Mouse (Mus musculus) forebrain, embryonic 16.5 days (tissue): ENCODE data around the gene Snrpd2. TPM values are rescaled to one million over a fixed set of nuclear protein-coding genes. Genes with fewer than 3 reads are reported as not detected.

Experiments
- ATAC-seq: fragments of 200-750 bp; cut with Nextera tagmentation; 2 replicates; pipeline ENCODE4 v1.8.0; 2017; ENCODE audit warnings: mild to moderate bottlenecking, moderate library complexity
- H3K27ac ChIP-seq: fragments of 300-500 bp; sonication (generic); 2 replicates; pipeline ENCODE4 v1.5.1; 2014; ENCODE audit warnings: low read length, control low read depth
- H3K27me3 ChIP-seq: fragments of 300-500 bp; sonication (generic); replicated peaks from 2 replicates; pipeline ENCODE4 v1.6.1; 2014; ENCODE audit warnings: low read length; ENCODE audit not compliant: control insufficient read depth, insufficient read depth
- H3K36me3 ChIP-seq: fragments of 300-500 bp; sonication (generic); 2 replicates; pipeline ENCODE4 v1.6.1; 2014; ENCODE audit not compliant: control insufficient read depth, insufficient read depth
- H3K4me1 ChIP-seq: fragments of 300-500 bp; sonication (generic); replicated peaks from 2 replicates; pipeline ENCODE4 v1.6.1; 2014; ENCODE audit warnings: low read length; ENCODE audit not compliant: control insufficient read depth, insufficient read depth
- H3K4me2 ChIP-seq: fragments of 300-500 bp; sonication (generic); 2 replicates; pipeline ENCODE4 v1.6.1; 2014; ENCODE audit warnings: mild to moderate bottlenecking, low read length, control low read depth
- H3K4me3 ChIP-seq: fragments of 300-500 bp; sonication (generic); replicated peaks from 2 replicates; pipeline ENCODE4 v1.5.1; 2014; ENCODE audit warnings: mild to moderate bottlenecking, low read length, control low read depth
- H3K9ac ChIP-seq: fragments of 300-500 bp; sonication (generic); replicated peaks from 2 replicates; pipeline ENCODE4 v1.6.1; 2014; ENCODE audit warnings: low read depth, low read length, control low read depth
- H3K9me3 ChIP-seq: fragments of 300-500 bp; sonication (generic); 2 replicates; pipeline ENCODE4 v1.6.1; 2016; ENCODE audit warnings: low read length; ENCODE audit not compliant: control insufficient read depth
- WGBS: fragments of 180-500 bp; shearing (Covaris S2); extraction: QIAGEN DNeasy Blood & Tissue Kit; methylation state at CpG from one replicate; pipeline ENCODE4 v1.1.7; 2014; 5-methylcytosine and 5-hydroxymethylcytosine counted together
- polyA plus RNA-seq: library from polyadenylated mRNA; unstranded; fragments of >200 nt; fragmentation: Nextera tagmentation; extraction: Ambion mirVana; gene quantifications from 2 replicates; pipeline ENCODE4 v1.2.1, GENCODE M21; 2015

Snrpd2 gene
- polyA plus RNA-seq, 1 experiment from 2014 or later, result 118 TPM

DNA sequence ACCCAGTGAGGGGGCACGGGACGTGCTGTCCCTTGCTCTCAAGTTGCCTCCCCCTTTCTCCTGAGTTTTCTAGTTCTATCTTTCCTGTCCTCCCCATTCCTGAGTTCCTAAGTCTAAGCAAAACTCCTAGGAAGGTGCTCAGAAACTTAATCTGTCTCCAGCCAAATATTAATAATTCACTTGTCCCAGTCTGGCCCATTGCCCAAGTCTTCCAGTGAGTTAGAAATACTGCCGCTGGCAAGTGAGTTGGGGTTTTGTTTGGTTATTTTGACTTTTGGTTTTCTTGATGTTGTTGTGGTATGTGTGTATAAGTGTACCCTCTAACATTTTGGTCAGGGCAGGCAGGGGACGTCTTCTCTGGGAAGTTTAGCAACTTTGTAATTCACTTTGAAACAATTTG, 27.8 kb upstream of the Snrpd2 start:
- no peak overlapping the region for H3K4me3 ChIP-seq
- no peak overlapping the region for H3K4me2 ChIP-seq
- H3K27ac ChIP-seq, result no peak overlapping the region
- H3K36me3 ChIP-seq, result no peaks in the 10 kb centered on the region
- H3K4me1 ChIP-seq, result peaks cover 21% of the 10 kb centered on the region
- 86% methylated on average over 4 of the region's 4 CpGs for WGBS
- 0 out of 2 replicates have a peak, but pooled peaks cover 4% of the 10 kb centered on the region for H3K9me3 ChIP-seq
- no peak for ATAC-seq
- no peak overlapping the region for H3K9ac ChIP-seq
- no peaks in the 10 kb centered on the region for H3K27me3 ChIP-seq

DNA sequence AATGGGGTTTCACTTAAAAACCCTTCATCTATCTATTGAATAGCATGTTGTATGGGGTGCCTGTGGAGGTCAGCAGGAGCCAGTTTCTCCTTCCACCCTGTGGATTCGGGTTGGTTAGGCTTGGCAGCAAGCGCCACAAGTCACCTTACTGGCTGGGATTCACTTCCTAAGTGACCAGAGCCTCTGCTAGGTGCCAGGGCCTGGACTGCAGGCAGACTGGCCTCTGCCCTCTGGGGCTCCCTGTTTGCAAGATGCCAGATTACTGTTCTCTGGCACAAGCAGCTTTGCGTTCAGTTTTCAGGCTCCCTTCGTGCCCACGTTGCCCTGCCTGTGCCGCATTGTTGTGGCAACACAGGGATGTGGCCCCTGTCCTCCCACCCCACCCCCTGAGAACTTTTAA, 24.8 kb upstream of the Snrpd2 start:
- Histone ChIP-seq H3K27me3 (no peaks in the 10 kb centered on the region), H3K36me3 (no peaks in the 10 kb centered on the region; the same call in 1 of the 2 replicates), H3K4me2 (no peak overlapping the region), H3K9me3 (no peaks in the 10 kb centered on the region), H3K27ac (no peak overlapping the region), H3K4me3 (no peak overlapping the region), H3K4me1 (peaks cover 12% of the 10 kb centered on the region), H3K9ac (no peak overlapping the region)
- 83% methylated on average over 6 of the region's 6 CpGs for WGBS
- no peak for ATAC-seq

DNA sequence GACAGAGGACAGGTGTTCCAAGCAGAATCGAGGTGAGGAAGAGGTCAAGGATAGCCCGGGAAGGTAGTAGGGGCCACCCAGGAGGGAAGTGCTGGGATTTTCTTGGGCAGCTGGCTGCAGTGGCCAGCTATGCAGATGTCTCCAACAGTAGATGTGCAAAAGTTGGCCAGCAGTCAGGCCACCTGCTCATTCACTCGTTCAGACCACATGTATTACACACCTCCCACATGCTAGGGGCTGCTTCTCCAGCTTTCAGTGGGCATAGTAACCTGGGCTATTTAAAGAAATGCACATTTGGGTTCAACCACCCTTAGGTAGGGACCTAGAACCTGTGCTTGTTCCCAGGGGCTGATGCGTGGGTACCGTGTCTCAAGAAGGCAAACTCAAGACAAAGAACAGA, 21.8 kb upstream of the Snrpd2 start:
- Histone ChIP-seq H3K36me3 (no peaks in the 10 kb centered on the region; the same call in 1 of the 2 replicates), H3K27ac (no peak overlapping the region), H3K9ac (no peak overlapping the region), H3K4me1 (peaks cover 11% of the 10 kb centered on the region), H3K27me3 (no peaks in the 10 kb centered on the region), H3K4me2 (no peak overlapping the region), H3K9me3 (no peaks in the 10 kb centered on the region), H3K4me3 (no peak overlapping the region)
- 88% methylated on average over 5 of the region's 5 CpGs for WGBS
- ATAC-seq, result no peak

DNA sequence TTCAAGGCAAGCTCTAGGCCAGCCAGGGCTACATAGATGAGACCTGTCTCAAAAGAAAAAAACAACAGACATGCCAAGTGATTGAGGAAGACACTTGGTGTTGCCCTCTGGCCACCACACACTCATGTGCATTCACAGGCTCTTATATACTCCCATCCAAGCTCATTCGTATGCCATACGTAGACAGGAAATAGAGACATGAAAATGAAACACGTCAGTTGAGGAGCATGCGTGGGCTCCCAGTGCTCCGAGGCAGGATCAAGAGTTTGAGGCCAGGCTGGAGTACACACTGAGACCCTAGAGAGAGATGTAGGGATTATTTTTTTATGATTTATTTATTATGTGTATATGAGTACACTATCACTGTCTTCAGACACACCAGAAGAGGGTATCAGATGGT, 20.1 kb upstream of the Snrpd2 start:
- WGBS, result 96% methylated on average over 5 of the region's 5 CpGs
- Histone ChIP-seq H3K9ac (no peak overlapping the region), H3K4me1 (peaks cover 11% of the 10 kb centered on the region), H3K27ac (no peak overlapping the region), H3K4me3 (no peak overlapping the region), H3K36me3 (no peaks in the 10 kb centered on the region; the same call in 1 of the 2 replicates), H3K27me3 (no peaks in the 10 kb centered on the region), H3K9me3 (no peaks in the 10 kb centered on the region), H3K4me2 (no peak overlapping the region)
- no peak for ATAC-seq

DNA sequence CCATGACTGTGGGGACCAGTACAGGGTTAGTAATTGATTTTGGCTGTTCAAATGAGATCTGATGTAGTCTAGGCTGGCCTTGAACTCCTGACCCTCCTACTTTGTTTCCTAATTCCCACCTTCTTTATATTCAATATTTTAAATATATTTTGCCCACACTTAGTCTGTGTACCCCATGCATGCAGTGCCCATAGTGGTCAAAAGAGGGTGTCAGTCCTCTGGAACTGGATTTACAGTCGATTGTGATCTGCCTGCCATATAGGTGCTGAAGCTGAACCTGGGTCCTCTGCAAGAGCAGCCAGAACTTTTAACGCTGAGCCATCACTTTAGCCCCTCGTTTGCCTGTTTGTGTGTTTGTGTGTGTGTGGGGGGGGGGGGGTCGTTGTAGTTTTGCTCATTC, 18.9 kb upstream of the Snrpd2 start:
- Histone ChIP-seq H3K9ac (no peak overlapping the region), H3K27ac (peak overlapping the region; percentile 86), H3K9me3 (no peaks in the 10 kb centered on the region), H3K4me3 (peak overlapping the region; percentile 49), H3K4me2 (peak overlapping the region; percentile 62), H3K36me3 (peaks cover 3% of the 10 kb centered on the region), H3K4me1 (peaks cover 11% of the 10 kb centered on the region), H3K27me3 (no peaks in the 10 kb centered on the region)
- no peak for ATAC-seq
- WGBS, result 33% methylated on average over 4 of the region's 4 CpGs

DNA sequence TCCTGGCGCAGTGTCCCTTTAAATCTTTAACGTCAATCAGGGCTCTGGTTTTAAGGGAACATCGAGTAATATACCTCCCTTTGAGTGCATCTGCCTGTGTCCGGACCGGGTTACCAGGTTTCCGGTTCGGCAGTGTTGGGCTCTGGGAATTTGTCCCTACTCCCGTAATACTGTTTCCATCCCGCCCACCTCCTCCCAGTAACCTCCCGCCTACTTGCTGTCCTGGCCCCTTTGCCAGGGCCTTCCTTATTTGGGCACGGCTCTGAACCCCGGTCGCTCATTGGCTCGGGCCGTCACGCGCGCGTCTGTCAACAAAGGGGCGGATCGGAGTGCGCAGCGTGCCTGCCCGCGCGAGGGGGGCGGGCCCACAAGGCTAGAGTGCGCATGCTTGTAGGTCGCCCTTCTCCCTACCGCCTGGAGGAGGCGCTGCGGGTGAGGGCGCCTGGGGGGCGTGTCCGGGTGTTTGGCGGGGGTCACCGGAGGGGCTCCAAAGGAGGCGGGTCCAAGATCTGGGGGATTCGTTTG, 18.1 kb upstream of the Snrpd2 start:
- WGBS, result 0% methylated on average over 39 of the region's 39 CpGs
- Histone ChIP-seq H3K9me3 (no peaks in the 10 kb centered on the region), H3K9ac (peak overlapping the region; percentile 57), H3K4me1 (peaks cover 11% of the 10 kb centered on the region), H3K4me2 (peak overlapping the region; percentile 62), H3K4me3 (peak overlapping the region; percentile 49), H3K27me3 (no peaks in the 10 kb centered on the region), H3K36me3 (peaks cover 5% of the 10 kb centered on the region), H3K27ac (peak overlapping the region; percentile 86)
- peak; percentile 99 for ATAC-seq

DNA sequence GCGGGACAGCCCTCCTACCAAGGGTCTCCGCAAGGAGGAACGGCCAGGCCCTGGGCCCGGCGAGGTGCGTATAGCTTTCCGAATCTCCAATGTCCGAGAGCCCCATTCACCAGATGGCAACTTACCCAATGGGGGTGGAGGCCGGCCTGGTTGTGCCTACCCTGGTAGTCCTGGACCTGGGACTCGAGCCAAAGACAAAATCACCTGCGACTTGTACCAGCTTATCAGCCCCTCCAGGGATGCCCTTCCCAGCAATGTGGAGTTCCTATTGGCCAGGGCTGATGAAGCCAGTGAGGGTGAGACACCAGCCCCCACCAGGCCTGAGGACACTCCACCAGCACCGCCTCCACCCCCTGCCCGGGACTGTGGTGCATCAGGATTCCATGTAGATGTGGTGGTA, 13.4 kb upstream of the Snrpd2 start:
- Histone ChIP-seq H3K4me2 (no peak overlapping the region), H3K4me1 (peaks cover 6% of the 10 kb centered on the region), H3K27ac (no peak overlapping the region), H3K9me3 (no peaks in the 10 kb centered on the region), H3K36me3 (peaks cover 16% of the 10 kb centered on the region), H3K9ac (no peak overlapping the region), H3K4me3 (no peak overlapping the region), H3K27me3 (no peaks in the 10 kb centered on the region)
- WGBS, result 97% methylated on average over 13 of the region's 13 CpGs
- no peak for ATAC-seq

DNA sequence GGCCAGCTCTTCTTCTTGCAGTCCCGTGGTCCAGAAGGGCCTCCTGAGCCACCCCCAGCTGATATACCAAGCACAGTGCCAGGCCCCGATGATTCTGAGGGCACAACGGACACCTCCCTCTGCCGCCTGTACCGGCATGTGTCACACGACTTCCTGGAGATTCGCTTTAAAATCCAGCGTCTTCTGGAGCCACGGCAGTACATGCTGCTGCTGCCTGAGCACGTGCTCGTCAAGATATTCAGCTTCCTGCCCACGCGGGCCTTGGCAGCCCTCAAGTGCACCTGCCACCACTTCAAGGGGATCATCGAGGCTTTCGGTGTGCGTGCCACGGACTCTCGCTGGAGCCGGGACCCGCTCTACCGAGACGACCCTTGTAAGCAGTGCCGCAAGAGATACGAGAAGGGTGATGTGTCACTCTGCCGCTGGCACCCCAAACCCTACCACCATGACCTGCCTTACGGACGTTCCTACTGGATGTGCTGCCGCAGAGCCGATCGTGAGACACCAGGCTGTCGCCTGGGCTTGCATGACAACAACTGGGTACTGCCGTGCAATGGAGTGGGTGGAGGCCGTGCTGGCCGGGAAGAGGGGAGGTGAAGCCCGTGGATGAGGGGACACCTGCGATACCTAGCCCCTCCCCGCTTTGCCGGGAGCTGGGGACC, 12.7 kb upstream of the Snrpd2 start:
- 94% methylated on average over 38 of the region's 38 CpGs for WGBS
- H3K4me3 ChIP-seq, result no peak overlapping the region
- no peak overlapping the region for H3K9ac ChIP-seq
- H3K27ac ChIP-seq, result no peak overlapping the region
- peaks cover 4% of the 10 kb centered on the region for H3K4me1 ChIP-seq
- peaks cover 18% of the 10 kb centered on the region for H3K36me3 ChIP-seq
- H3K4me2 ChIP-seq, result no peak overlapping the region
- ATAC-seq, result no peak
- no peaks in the 10 kb centered on the region for H3K27me3 ChIP-seq
- H3K9me3 ChIP-seq, result no peaks in the 10 kb centered on the region

DNA sequence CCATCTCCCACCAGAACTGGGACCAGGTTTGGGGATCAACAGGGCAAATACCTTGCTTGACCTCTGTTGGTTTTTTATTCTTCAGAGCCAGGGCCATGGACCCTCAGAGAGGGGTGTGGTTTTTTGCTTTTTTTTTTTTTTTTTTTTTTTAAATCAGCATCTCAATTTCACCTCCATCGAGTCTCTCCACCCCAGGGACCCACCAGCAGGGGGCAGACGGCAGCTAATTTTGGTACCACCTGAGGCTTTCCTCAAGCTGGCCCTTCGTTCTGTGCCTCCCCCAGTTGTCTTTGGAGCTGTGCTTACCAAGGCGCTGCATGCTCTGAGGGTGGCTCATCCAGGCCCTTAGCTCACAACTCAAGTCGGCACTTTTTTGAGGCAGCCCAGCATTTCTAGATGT, 12.1 kb upstream of the Snrpd2 start:
- 50% methylated on average over 5 of the region's 5 CpGs for WGBS
- Histone ChIP-seq H3K9ac (no peak overlapping the region), H3K4me3 (no peak overlapping the region), H3K4me1 (no peaks in the 10 kb centered on the region; the same call in 1 of the 2 replicates), H3K27me3 (no peaks in the 10 kb centered on the region), H3K27ac (no peak overlapping the region), H3K36me3 (peaks cover 18% of the 10 kb centered on the region), H3K4me2 (no peak overlapping the region), H3K9me3 (no peaks in the 10 kb centered on the region)
- ATAC-seq, result no peak
